In the genomic region with DNA sequence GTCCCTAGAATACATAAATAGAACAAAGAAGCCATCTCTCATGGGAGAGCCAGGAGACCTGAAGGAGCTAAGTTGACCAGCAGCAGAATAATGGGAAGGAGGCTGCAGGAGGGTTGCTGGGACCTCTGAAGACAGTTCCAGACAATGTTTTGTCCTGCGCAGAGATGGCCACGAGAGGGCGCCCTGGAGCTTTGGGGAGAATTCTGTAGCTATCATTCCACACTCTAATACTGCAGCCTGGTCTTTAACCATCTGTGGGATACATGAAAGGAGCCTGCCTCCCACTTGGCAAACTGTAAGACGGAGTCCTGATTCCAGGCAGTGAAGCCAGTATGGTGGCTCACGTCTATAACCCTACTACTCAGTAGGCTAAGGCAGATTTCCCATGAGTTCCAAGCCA, we compare ENCODE assay signal across 9 mouse cellular contexts. TPM values are rescaled to one million over a fixed set of nuclear protein-coding genes. Genes with fewer than 3 reads are reported as not detected.
DNase-seq lines count a peak whose midpoint lies in the region; ATAC-seq and TF ChIP-seq lines count a peak whose summit lies in the region.
"Had no signal": no experiment of that assay in that cellular context is flagged by ENCODE, and none has a peak within 500 bp of the region (broad histone marks: within the 10 kb centered on the region; RNA-seq: fewer than 3 reads in every experiment).

No protein-coding gene starts in this region.

- H3K4me2 ChIP-seq in embryonic facial prominence, embryonic 14.5 days (ENCODE audit: low read depth, low read length): no peak overlapping the region
- H3K4me2 ChIP-seq: heart, embryonic 15.5 days had no signal

- peak; percentile 14 for DNase-seq in MN1 (ENCODE audit: low spot score)
- peak; percentile 56 for DNase-seq in embryonic facial prominence, embryonic 14.5 days (ENCODE audit: low spot score)
- DNase-seq in heart, postnatal 4 days: peak; percentile 85
- DNase-seq in layer of hippocampus, postnatal 10 days (ENCODE audit: low spot score in 2 of 2): peak; percentile 81 to 86
- peak; percentile 64 to 84 for DNase-seq in lung, postnatal 4 days
- DNase-seq in yolk sac, embryonic 10.5 days (ENCODE audit: low spot score): peak; percentile 39

- peak; percentile 85 for TF ChIP-seq CTCF in bone marrow, adult 2 months (IDR thresholded peaks at IDR 0.05; ENCODE audit: control insufficient read depth, insufficient read depth, low read length)
- peak; percentile 95; the same call in 1 of the 2 replicates for TF ChIP-seq CTCF in small intestine, adult 2 months (IDR thresholded peaks at IDR 0.05; ENCODE audit: extremely low read depth, insufficient read length, insufficient replicate concordance, low read depth, low read length)

- WGBS in bone marrow, adult 2 months: 21% methylated on average over 5 of the region's 5 CpGs
- WGBS in embryonic facial prominence, embryonic 14.5 days: 31% methylated on average over 5 of the region's 5 CpGs
- 19% methylated on average over 5 of the region's 5 CpGs for WGBS in small intestine, adult 2 months

- ATAC-seq in embryonic facial prominence, embryonic 14.5 days (ENCODE audit: low read depth): peak; percentile 74

- no peak overlapping the region for H3K27ac ChIP-seq in bone marrow, adult 2 months (ENCODE audit: control insufficient read depth, insufficient read depth, low read depth, low read length, poor library complexity)
- H3K27ac ChIP-seq in embryonic facial prominence, embryonic 14.5 days (replicated peaks; ENCODE audit: low read depth, low read length): no peak overlapping the region
- H3K27ac ChIP-seq in small intestine, adult 2 months (ENCODE audit: insufficient read depth, low read depth, low read length): no peak overlapping the region
- H3K27ac ChIP-seq: heart, embryonic 15.5 days had no signal

- no peak overlapping the region for H3K9ac ChIP-seq in embryonic facial prominence, embryonic 14.5 days (ENCODE audit: low read depth, low read length)
- H3K9ac ChIP-seq: heart, embryonic 15.5 days had no signal

- no peak for TF ChIP-seq POLR2A in bone marrow, adult 2 months (IDR thresholded peaks at IDR 0.05; ENCODE audit: borderline replicate concordance, control insufficient read depth, low read depth, low read length)
- TF ChIP-seq POLR2A in small intestine, adult 2 months (IDR thresholded peaks at IDR 0.05; ENCODE audit: low read depth, low read length): no peak

- H3K36me3 ChIP-seq in embryonic facial prominence, embryonic 14.5 days (ENCODE audit: control insufficient read depth, insufficient read depth, low read length): no peaks in the 10 kb centered on the region
- H3K36me3 ChIP-seq in small intestine, adult 2 months (ENCODE audit: control insufficient read depth, insufficient read depth, low read length): no peaks in the 10 kb centered on the region
- H3K36me3 ChIP-seq: heart, embryonic 15.5 days had no signal

- H3K4me3 ChIP-seq in bone marrow, adult 2 months (replicated peaks; ENCODE audit: control insufficient read depth, low read depth, low read length): no peak overlapping the region
- no peak overlapping the region for H3K4me3 ChIP-seq in embryonic facial prominence, embryonic 14.5 days (ENCODE audit: low read depth, low read length)
- H3K4me3 ChIP-seq in small intestine, adult 2 months (ENCODE audit: low read depth, low read length): no peak overlapping the region
- H3K4me3 ChIP-seq: heart, embryonic 15.5 days had no signal

- H3K9me3 ChIP-seq in embryonic facial prominence, embryonic 14.5 days (ENCODE audit: control insufficient read depth, low read length): no peaks in the 10 kb centered on the region
- H3K9me3 ChIP-seq: heart, embryonic 15.5 days had no signal

- no peaks in the 10 kb centered on the region for H3K27me3 ChIP-seq in embryonic facial prominence, embryonic 14.5 days (replicated peaks; ENCODE audit: control insufficient read depth, insufficient read depth, low read length)
- no peaks in the 10 kb centered on the region for H3K27me3 ChIP-seq in small intestine, adult 2 months (ENCODE audit: control insufficient read depth, insufficient read depth, low read length)

- no peaks in the 10 kb centered on the region for H3K4me1 ChIP-seq in bone marrow, adult 2 months (ENCODE audit: control insufficient read depth, insufficient read depth, low read length)
- H3K4me1 ChIP-seq in embryonic facial prominence, embryonic 14.5 days (ENCODE audit: control insufficient read depth, insufficient read depth, low read length): no peaks in the 10 kb centered on the region
- no peaks in the 10 kb centered on the region for H3K4me1 ChIP-seq in small intestine, adult 2 months (ENCODE audit: control insufficient read depth, insufficient read depth, insufficient read length, low read length)
- H3K4me1 ChIP-seq: heart, embryonic 15.5 days had no signal

RNA-seq across cellular contexts. Expression of a gene that starts 27.0 kb away (rescaled TPM):
- not detected in 2 replicates for polyA plus RNA-seq in bone marrow, adult 2 months (2011; ENCODE audit: insufficient read depth, insufficient read length, low replicate concordance, missing spikeins)
- 4.0 and 4.9 TPM in 2 replicates for polyA plus RNA-seq in embryonic facial prominence, embryonic 14.5 days (2014; fragmentation: Nextera tagmentation; extraction: Ambion mirVana)
- total RNA-seq in heart, postnatal 4 days (2021): under 1 TPM; 0.07 to 0.16 TPM
- total RNA-seq in layer of hippocampus, postnatal 10 days (2021): 100 to 1,000 TPM; 111 to 129 TPM
- polyA plus RNA-seq in small intestine, adult 2 months (2012; rRNA removed): 0.01 and 0.05 TPM in 2 replicates

Comparison
In these comparisons a context has a peak if more than half of its experiments do, and no peak if none do; other contexts are left out.
1. DNase-seq: peak in every context shown above with its lines; median percentile 85 in heart, postnatal 4 days; 84 in layer of hippocampus, postnatal 10 days; 74 in lung, postnatal 4 days; 56 in embryonic facial prominence, embryonic 14.5 days; 39 in yolk sac, embryonic 10.5 days; 14 in MN1.